Comparison of ENCODE assay signal across 8 mouse cellular contexts in genomic region chr3:96220131-96220764, GRCm38 (mm10). TPM values are rescaled to one million over a fixed set of nuclear protein-coding genes. Genes with fewer than 3 reads are reported as not detected.
DNase-seq lines count a peak whose midpoint lies in the region; ATAC-seq and TF ChIP-seq lines count a peak whose summit lies in the region.
"Not testable (repeated sequence)": the region's sequence is repeated elsewhere in the genome, so short reads cannot be mapped to it uniquely, and the experiment has no call there.

No protein-coding gene starts in this region.

- TF ChIP-seq CTCF in CH12.LX (conservative IDR thresholded peaks at IDR 0.05 in 1 of 2, IDR thresholded peaks at IDR 0.05 in 1 of 2; ENCODE audit: low read depth in 2 of 2, low read length in 2 of 2); liver, postnatal 0 days (IDR thresholded peaks at IDR 0.05; ENCODE audit: low read depth): not testable (repeated sequence)
- 0 out of 2 replicates have a peak, but pooled peaks have one; percentile 5 for TF ChIP-seq CTCF in midbrain, postnatal 0 days (IDR thresholded peaks at IDR 0.05)

- TF ChIP-seq POLR2A in CH12.LX (IDR thresholded peaks at IDR 0.05; ENCODE audit: low read depth, low read length) = peak; percentile 90

- WGBS in heart, embryonic 16.5 days = under 1% methylated on average over 24 of the region's 47 CpGs
- under 1% methylated on average over 47 of the region's 47 CpGs for whole genome bisulfite sequencing in kidney, embryonic 15.5 days
- 0% methylated on average over 23 of the region's 47 CpGs for WGBS in liver, postnatal 0 days (ENCODE audit: insufficient replicate concordance)
- 0% methylated on average over 27 of the region's 47 CpGs for WGBS in midbrain, postnatal 0 days
- under 1% methylated on average over 28 of the region's 47 CpGs for WGBS in stomach, embryonic 15.5 days

- not testable (repeated sequence) for H3K27me3 ChIP-seq in CH12.LX (replicated peaks); heart, embryonic 16.5 days (ENCODE audit: control insufficient read depth, insufficient read depth, low read length); kidney, embryonic 15.5 days; liver, postnatal 0 days (ENCODE audit: insufficient read depth, low read length); midbrain, postnatal 0 days (ENCODE audit: insufficient read depth, low read length); stomach, embryonic 15.5 days (replicated peaks)

- not testable (repeated sequence) for H3K9me3 ChIP-seq in CH12.LX (replicated peaks; ENCODE audit: low read length); heart, embryonic 16.5 days (replicated peaks; ENCODE audit: control insufficient read depth, low read length); kidney, embryonic 15.5 days (replicated peaks); liver, postnatal 0 days (ENCODE audit: low read length); midbrain, postnatal 0 days (ENCODE audit: low read length); stomach, embryonic 15.5 days

- H3K4me2 ChIP-seq in CH12.LX (ENCODE audit: insufficient read depth, low read depth, poor library complexity, severe bottlenecking) = peak overlapping the region; percentile 42
- H3K4me2 ChIP-seq in heart, embryonic 16.5 days (ENCODE audit: low read depth, low read length) = peak overlapping the region; percentile 91
- H3K4me2 ChIP-seq in kidney, embryonic 15.5 days = peak overlapping the region; percentile 86
- peak overlapping the region; percentile 70 for H3K4me2 ChIP-seq in liver, postnatal 0 days (ENCODE audit: low read depth, low read length)
- H3K4me2 ChIP-seq in midbrain, postnatal 0 days (ENCODE audit: low read depth, low read length, poor library complexity, severe bottlenecking) = peak overlapping the region; percentile 64
- peak overlapping the region; percentile 74 for H3K4me2 ChIP-seq in stomach, embryonic 15.5 days

- H3K9ac ChIP-seq in CH12.LX (ENCODE audit: insufficient read depth, low read depth) = peak overlapping the region; percentile 99
- peak overlapping the region; percentile 94 for H3K9ac ChIP-seq in heart, embryonic 16.5 days (ENCODE audit: low read length)
- H3K9ac ChIP-seq in kidney, embryonic 15.5 days = peak overlapping the region; percentile 92
- peak overlapping the region; percentile 93 for H3K9ac ChIP-seq in liver, postnatal 0 days (replicated peaks)
- H3K9ac ChIP-seq in midbrain, postnatal 0 days (replicated peaks; ENCODE audit: low read length, poor library complexity, severe bottlenecking) = peak overlapping the region; percentile 61
- peak overlapping the region; percentile 85 for H3K9ac ChIP-seq in stomach, embryonic 15.5 days

- TF ChIP-seq RAD21 in CH12.LX (IDR thresholded peaks at IDR 0.05; ENCODE audit: low read depth, low read length) = not testable (repeated sequence)

- H3K4me1 ChIP-seq in CH12.LX (ENCODE audit: control insufficient read depth in 1 of 2, insufficient read depth in 2 of 2) = peaks cover 6 to 38% of the 10 kb centered on the region in 2 experiments
- peaks cover 28% of the 10 kb centered on the region for H3K4me1 ChIP-seq in heart, embryonic 16.5 days (ENCODE audit: control insufficient read depth, insufficient read depth, low read length)
- peaks cover 41% of the 10 kb centered on the region for H3K4me1 ChIP-seq in kidney, embryonic 15.5 days
- H3K4me1 ChIP-seq in liver, postnatal 0 days (ENCODE audit: insufficient read depth) = peaks cover 45% of the 10 kb centered on the region
- H3K4me1 ChIP-seq in midbrain, postnatal 0 days (ENCODE audit: insufficient read depth, low read length); stomach, embryonic 15.5 days: not testable (repeated sequence)

- peaks cover 16% of the 10 kb centered on the region for H3K79me2 ChIP-seq in CH12.LX (replicated peaks; ENCODE audit: control insufficient read depth, extremely low read depth, insufficient read depth, poor library complexity, severe bottlenecking)

- DNase-seq in CH12.LX (ENCODE audit: extremely low read depth) = peak; percentile 69
- peak; percentile 47 for DNase-seq in brain, adult 2 months (ENCODE audit: low read depth, low spot score)
- DNase-seq in liver, postnatal 0 days = peak; percentile 62
- peak; percentile 39 for DNase-seq in midbrain, postnatal 0 days (ENCODE audit: low spot score)

- peak overlapping the region; percentile 62 to 75 (median 73) for H3K4me3 ChIP-seq in CH12.LX (replicated peaks in 1 of 3; ENCODE audit: low read depth in 2 of 3, low read length in 2 of 3, poor library complexity in 1 of 3)
- H3K4me3 ChIP-seq in heart, embryonic 16.5 days (ENCODE audit: low read length) = peak overlapping the region; percentile 77
- H3K4me3 ChIP-seq in kidney, embryonic 15.5 days (replicated peaks) = peak overlapping the region; percentile 68
- H3K4me3 ChIP-seq in liver, postnatal 0 days (ENCODE audit: low read depth, low read length) = peak overlapping the region; percentile 67
- peak overlapping the region; percentile 51 for H3K4me3 ChIP-seq in midbrain, postnatal 0 days (ENCODE audit: low read depth, low read length)
- peak overlapping the region; percentile 64 for H3K4me3 ChIP-seq in stomach, embryonic 15.5 days (replicated peaks)

- dilution Hi-C loops in CH12.LX (cut with MboI; ENCODE audit: extremely low pct_ligation_motif_present, extremely low pct_unique_long_range_greater_than_20kb, low sequenced_read_pairs) = not testable (repeated sequence)

- in situ Hi-C loops in CH12.LX (cut with MboI; ENCODE audit: low pct_ligation_motif_present, low pct_unique_long_range_greater_than_20kb, low sequenced_read_pairs) = loop anchor here (10.0 kb wide), 2 partner anchors 255 to 565 kb away; partner anchors contain the start of gene Mcl1

- H3K27ac ChIP-seq in CH12.LX (ENCODE audit: insufficient read depth, low read depth) = peak overlapping the region; percentile 99
- H3K27ac ChIP-seq in heart, embryonic 16.5 days (ENCODE audit: low read length) = peak overlapping the region; percentile 100
- H3K27ac ChIP-seq in kidney, embryonic 15.5 days = peak overlapping the region; percentile 100
- H3K27ac ChIP-seq in liver, postnatal 0 days (ENCODE audit: low read depth) = peak overlapping the region; percentile 99
- peak overlapping the region; percentile 91 for H3K27ac ChIP-seq in midbrain, postnatal 0 days (ENCODE audit: low read depth, low read length)
- peak overlapping the region; percentile 98 for H3K27ac ChIP-seq in stomach, embryonic 15.5 days

- not testable (repeated sequence) for H3K36me3 ChIP-seq in CH12.LX (replicated peaks in 1 of 2; ENCODE audit: control insufficient read depth in 1 of 2, insufficient read depth in 1 of 2, low read length in 1 of 2); heart, embryonic 16.5 days (ENCODE audit: control insufficient read depth, insufficient read depth); kidney, embryonic 15.5 days; liver, postnatal 0 days (replicated peaks; ENCODE audit: insufficient read depth, low read length); midbrain, postnatal 0 days (ENCODE audit: insufficient read depth, low read length); stomach, embryonic 15.5 days

- TF ChIP-seq EP300 in CH12.LX (IDR thresholded peaks at IDR 0.05; ENCODE audit: low read length); liver, postnatal 0 days (IDR thresholded peaks at IDR 0.05; ENCODE audit: low read depth): not testable (repeated sequence)

- ATAC-seq in erythroid progenitor cell, adult 5-6 weeks (replicated peaks; ENCODE audit: low FRiP score, poor library complexity, severe bottlenecking) = peak; percentile 19; the same call in 1 of the 2 replicates
- not testable (repeated sequence) for ATAC-seq in heart, embryonic 16.5 days (replicated peaks; ENCODE audit: extremely low read depth, insufficient read depth, low FRiP score); liver, postnatal 0 days; stomach, embryonic 15.5 days (ENCODE audit: insufficient read depth, low FRiP score, low read depth)
- peak; percentile 2; the same call in 1 of the 2 replicates for ATAC-seq in kidney, embryonic 15.5 days (replicated peaks; ENCODE audit: low FRiP score)
- ATAC-seq in midbrain, postnatal 0 days (ENCODE audit: low FRiP score) = peak; percentile 17; the same call in 1 of the 2 replicates

RNA-seq across cellular contexts. Expression of gene Hist2h2ac, which starts 0.4 kb away (rescaled TPM):
- total RNA-seq in CH12.LX (2012; rRNA removed) (1,185 and 1,357 TPM in 2 replicates), CH12.LX (2014; rRNA removed) (28.1 and 53.9 TPM in 2 replicates)
- 1.5 TPM in 1 of 2 replicates, not detected in the other for polyA plus RNA-seq in CH12.LX (2012; ENCODE audit: insufficient read length, low read depth)
- total RNA-seq in erythroid progenitor cell, adult 5-6 weeks (2015; ENCODE audit: low replicate concordance) = 180 and 195 TPM in 2 replicates
- 7,308 and 8,144 TPM in 2 replicates for total RNA-seq in erythroid progenitor cell, adult 5-6 weeks (2017; ENCODE audit: low replicate concordance)
- polyA plus RNA-seq in heart, embryonic 16.5 days (2015; fragmentation: Nextera tagmentation; extraction: Ambion mirVana) = 5.0 and 6.4 TPM in 2 replicates
- polyA plus RNA-seq in kidney, embryonic 15.5 days (2015; fragmentation: Nextera tagmentation; extraction: Ambion mirVana) = 10.8 and 11.3 TPM in 2 replicates
- 9.4 and 13.8 TPM in 2 replicates for polyA plus RNA-seq in liver, postnatal 0 days (2015; fragmentation: Nextera tagmentation; extraction: Ambion mirVana)
- total RNA-seq in midbrain, postnatal 0 days (2014; rRNA removed) = 271 and 554 TPM in 2 replicates
- polyA plus RNA-seq in midbrain, postnatal 0 days (2015; fragmentation: Nextera tagmentation; extraction: Ambion mirVana) = 1.7 and 1.9 TPM in 2 replicates
- 11.4 and 14.5 TPM in 2 replicates for polyA plus RNA-seq in stomach, embryonic 15.5 days (2015; fragmentation: Nextera tagmentation; extraction: Ambion mirVana)

RNA-seq across cellular contexts. Expression of gene Hist2h2ab, which starts 0.6 kb away (rescaled TPM):
- total RNA-seq in CH12.LX (2012; rRNA removed) (27.8 and 31.4 TPM in 2 replicates), CH12.LX (2014; rRNA removed) (1.1 and 2.1 TPM in 2 replicates)
- polyA plus RNA-seq in CH12.LX (2012; ENCODE audit: insufficient read length, low read depth) = not detected in 2 replicates
- total RNA-seq in erythroid progenitor cell, adult 5-6 weeks (2015; ENCODE audit: low replicate concordance) = 6.8 and 8.4 TPM in 2 replicates
- 256 and 561 TPM in 2 replicates for total RNA-seq in erythroid progenitor cell, adult 5-6 weeks (2017; ENCODE audit: low replicate concordance)
- polyA plus RNA-seq in heart, embryonic 16.5 days (2015; fragmentation: Nextera tagmentation; extraction: Ambion mirVana) = not detected in 2 replicates
- polyA plus RNA-seq in kidney, embryonic 15.5 days (2015; fragmentation: Nextera tagmentation; extraction: Ambion mirVana) = 0.86 and 0.90 TPM in 2 replicates
- 0.46 TPM in 1 of 2 replicates, not detected in the other for polyA plus RNA-seq in liver, postnatal 0 days (2015; fragmentation: Nextera tagmentation; extraction: Ambion mirVana)
- 134 and 144 TPM in 2 replicates for total RNA-seq in midbrain, postnatal 0 days (2014; rRNA removed)
- polyA plus RNA-seq in midbrain, postnatal 0 days (2015; fragmentation: Nextera tagmentation; extraction: Ambion mirVana) = 1.1 TPM in 1 of 2 replicates, not detected in the other
- polyA plus RNA-seq in stomach, embryonic 15.5 days (2015; fragmentation: Nextera tagmentation; extraction: Ambion mirVana) = 0.81 TPM in 1 of 2 replicates, not detected in the other

RNA-seq across cellular contexts. Expression of gene Hist2h2be, which starts 0.7 kb away (rescaled TPM):
- total RNA-seq in CH12.LX (2012; rRNA removed) (3.8 and 3.9 TPM in 2 replicates), CH12.LX (2014; rRNA removed) (2.9 and 4.0 TPM in 2 replicates)
- polyA plus RNA-seq in CH12.LX (2012; ENCODE audit: insufficient read length, low read depth) = 2.3 and 2.5 TPM in 2 replicates
- 46.5 and 50.7 TPM in 2 replicates for total RNA-seq in erythroid progenitor cell, adult 5-6 weeks (2015; ENCODE audit: low replicate concordance)
- 35.9 and 44.5 TPM in 2 replicates for total RNA-seq in erythroid progenitor cell, adult 5-6 weeks (2017; ENCODE audit: low replicate concordance)
- polyA plus RNA-seq in heart, embryonic 16.5 days (2015; fragmentation: Nextera tagmentation; extraction: Ambion mirVana) = 7.8 and 9.4 TPM in 2 replicates
- polyA plus RNA-seq in kidney, embryonic 15.5 days (2015; fragmentation: Nextera tagmentation; extraction: Ambion mirVana) = 12.2 and 12.6 TPM in 2 replicates
- polyA plus RNA-seq in liver, postnatal 0 days (2015; fragmentation: Nextera tagmentation; extraction: Ambion mirVana) = 4.1 and 4.9 TPM in 2 replicates
- 8.7 and 12.7 TPM in 2 replicates for total RNA-seq in midbrain, postnatal 0 days (2014; rRNA removed)
- 2.8 and 2.9 TPM in 2 replicates for polyA plus RNA-seq in midbrain, postnatal 0 days (2015; fragmentation: Nextera tagmentation; extraction: Ambion mirVana)
- 8.0 and 8.8 TPM in 2 replicates for polyA plus RNA-seq in stomach, embryonic 15.5 days (2015; fragmentation: Nextera tagmentation; extraction: Ambion mirVana)

RNA-seq across cellular contexts. Expression of gene Bola1, which starts 0.7 kb away (rescaled TPM):
- total RNA-seq in CH12.LX (2012; rRNA removed) (48.2 and 57.0 TPM in 2 replicates), CH12.LX (2014; rRNA removed) (54.0 and 56.5 TPM in 2 replicates)
- 47.6 and 56.2 TPM in 2 replicates for polyA plus RNA-seq in CH12.LX (2012; ENCODE audit: insufficient read length, low read depth)
- 10.8 and 11.3 TPM in 2 replicates for total RNA-seq in erythroid progenitor cell, adult 5-6 weeks (2015; ENCODE audit: low replicate concordance)
- 4.9 and 15.5 TPM in 2 replicates for total RNA-seq in erythroid progenitor cell, adult 5-6 weeks (2017; ENCODE audit: low replicate concordance)
- polyA plus RNA-seq in heart, embryonic 16.5 days (2015; fragmentation: Nextera tagmentation; extraction: Ambion mirVana) = 40.0 and 43.5 TPM in 2 replicates
- 55.2 and 59.4 TPM in 2 replicates for polyA plus RNA-seq in kidney, embryonic 15.5 days (2015; fragmentation: Nextera tagmentation; extraction: Ambion mirVana)
- polyA plus RNA-seq in liver, postnatal 0 days (2015; fragmentation: Nextera tagmentation; extraction: Ambion mirVana) = 49.2 and 49.3 TPM in 2 replicates
- total RNA-seq in midbrain, postnatal 0 days (2014; rRNA removed) = 29.5 and 36.8 TPM in 2 replicates
- 54.6 and 58.1 TPM in 2 replicates for polyA plus RNA-seq in midbrain, postnatal 0 days (2015; fragmentation: Nextera tagmentation; extraction: Ambion mirVana)
- 54.8 and 55.0 TPM in 2 replicates for polyA plus RNA-seq in stomach, embryonic 15.5 days (2015; fragmentation: Nextera tagmentation; extraction: Ambion mirVana)

RNA-seq across cellular contexts. Expression of gene Hist2h3c2, which starts 18.7 kb away (rescaled TPM):
- total RNA-seq in CH12.LX (2012; rRNA removed) = 1,105 and 1,173 TPM in 2 replicates
- total RNA-seq in CH12.LX (2014; rRNA removed) = 11.0 and 15.3 TPM in 2 replicates
- polyA plus RNA-seq in CH12.LX (2012; ENCODE audit: insufficient read length, low read depth) = 1.3 TPM in 2 replicates
- total RNA-seq in erythroid progenitor cell, adult 5-6 weeks (2015; ENCODE audit: low replicate concordance) = 1,103 and 1,242 TPM in 2 replicates
- 928 and 1,001 TPM in 2 replicates for total RNA-seq in erythroid progenitor cell, adult 5-6 weeks (2017; ENCODE audit: low replicate concordance)
- 2.7 and 3.8 TPM in 2 replicates for polyA plus RNA-seq in heart, embryonic 16.5 days (2015; fragmentation: Nextera tagmentation; extraction: Ambion mirVana)
- 7.9 TPM in 2 replicates for polyA plus RNA-seq in kidney, embryonic 15.5 days (2015; fragmentation: Nextera tagmentation; extraction: Ambion mirVana)
- 5.0 and 8.1 TPM in 2 replicates for polyA plus RNA-seq in liver, postnatal 0 days (2015; fragmentation: Nextera tagmentation; extraction: Ambion mirVana)
- 67.5 and 182 TPM in 2 replicates for total RNA-seq in midbrain, postnatal 0 days (2014; rRNA removed)
- 0.56 and 0.68 TPM in 2 replicates for polyA plus RNA-seq in midbrain, postnatal 0 days (2015; fragmentation: Nextera tagmentation; extraction: Ambion mirVana)
- polyA plus RNA-seq in stomach, embryonic 15.5 days (2015; fragmentation: Nextera tagmentation; extraction: Ambion mirVana) = 5.6 and 8.7 TPM in 2 replicates
